Mouse (Mus musculus): ENCODE results near the gene Depdc1a. TPM values are rescaled to one million over a fixed set of nuclear protein-coding genes. Genes with fewer than 3 reads are reported as not detected.
"Not testable (repeated sequence)": the region's sequence is repeated elsewhere in the genome, so short reads cannot be mapped to it uniquely, and the experiment has no call there.

Depdc1a gene
- total RNA-seq (2021) = under 1 TPM in 1 of 2 experiments, not detected in 1; 0.20 TPM

GRCm38 (mm10) chr3:159495243-159495801 is at the start of gene Depdc1a:
Depdc1a (plus strand) TSS chr3:159495433.
- DNase-seq = peak; percentile 84 to 87

- DNase-seq = no peak
These were observed 25.2 kb upstream of the Depdc1a start for GRCm38 (mm10) chr3:159470059-159470458.

GRCm38 (mm10) chr3:159475465-159475864 is 19.8 kb upstream of the Depdc1a start:
- DNase-seq = no peak

- no peak for DNase-seq
These were observed 17.8 kb upstream of the Depdc1a start for GRCm38 (mm10) chr3:159477250-159477962.

- not testable (repeated sequence) for DNase-seq
These were observed 524 bp upstream of the Depdc1a start for GRCm38 (mm10) chr3:159494709-159495108.

GRCm38 (mm10) chr3:159508899-159509298 is 13.7 kb downstream of the Depdc1a start:
- DNase-seq = no peak

GRCm38 (mm10) chr3:159528563-159528962 is 33.3 kb downstream of the Depdc1a start:
- no peak for DNase-seq

- DNase-seq = peak in 1 of 2 experiments; percentile 6
These were observed 53.1 kb downstream of the Depdc1a start for GRCm38 (mm10) chr3:159548303-159548702.

- no peak for DNase-seq
These were observed 55.0 kb downstream of the Depdc1a start for GRCm38 (mm10) chr3:159550224-159550623.

Other genes starting within 250 kb of the Depdc1a start
- gene Rpe65, start 103.7 kb downstream of the Depdc1a start, total RNA-seq (2021) = not detected